Mouse (Mus musculus): Measurements from ENCODE around the gene Mndal. TPM values are rescaled to one million over a fixed set of nuclear protein-coding genes. Genes with fewer than 3 reads are reported as not detected.
"Not testable (repeated sequence)": the region's sequence is repeated elsewhere in the genome, so short reads cannot be mapped to it uniquely, and the experiment has no call there.

The Mndal gene
- polyA plus RNA-seq, 1 experiment from 2014 or later: 3.3 TPM

GRCm38 (mm10) chr1:173877125-173877524, 65.2 kb downstream of the Mndal start:
- not testable (repeated sequence) for H3K4me2 ChIP-seq (ENCODE audit: low read depth, low read length); DNase-seq (ENCODE audit: low spot score); H3K36me3 ChIP-seq (ENCODE audit: control insufficient read depth, insufficient read depth, low read length); ATAC-seq (ENCODE audit: low read depth); H3K9ac ChIP-seq (ENCODE audit: low read depth, low read length); H3K4me1 ChIP-seq (ENCODE audit: control insufficient read depth, insufficient read depth, low read length); H3K27me3 ChIP-seq (replicated peaks; ENCODE audit: control insufficient read depth, insufficient read depth, low read length); H3K9me3 ChIP-seq (ENCODE audit: control insufficient read depth, low read length); H3K4me3 ChIP-seq (ENCODE audit: low read depth, low read length); H3K27ac ChIP-seq (replicated peaks; ENCODE audit: low read depth, low read length)
- 95% methylated on average over 1 of the region's 1 CpGs for WGBS

GRCm38 (mm10) chr1:173868586-173868985, 73.7 kb downstream of the Mndal start:
- not testable (repeated sequence) for H3K4me3 ChIP-seq (ENCODE audit: low read depth, low read length); H3K9me3 ChIP-seq (ENCODE audit: control insufficient read depth, low read length); H3K4me1 ChIP-seq (ENCODE audit: control insufficient read depth, insufficient read depth, low read length); H3K36me3 ChIP-seq (ENCODE audit: control insufficient read depth, insufficient read depth, low read length); H3K9ac ChIP-seq (ENCODE audit: low read depth, low read length); H3K27me3 ChIP-seq (replicated peaks; ENCODE audit: control insufficient read depth, insufficient read depth, low read length); H3K27ac ChIP-seq (replicated peaks; ENCODE audit: low read depth, low read length); DNase-seq (ENCODE audit: low spot score); H3K4me2 ChIP-seq (ENCODE audit: low read depth, low read length); ATAC-seq (ENCODE audit: low read depth)
- 82% methylated on average over 1 of the region's 1 CpGs for WGBS

- Histone ChIP-seq H3K4me1 (ENCODE audit: control insufficient read depth, insufficient read depth, low read length) (no peaks in the 10 kb centered on the region), H3K9ac (ENCODE audit: low read depth, low read length) (no peak overlapping the region), H3K4me2 (ENCODE audit: low read depth, low read length) (no peak overlapping the region), H3K9me3 (ENCODE audit: control insufficient read depth, low read length) (no peaks in the 10 kb centered on the region), H3K27ac (replicated peaks; ENCODE audit: low read depth, low read length) (no peak overlapping the region), H3K27me3 (replicated peaks; ENCODE audit: control insufficient read depth, insufficient read depth, low read length) (no peaks in the 10 kb centered on the region), H3K36me3 (ENCODE audit: control insufficient read depth, insufficient read depth, low read length) (no peaks in the 10 kb centered on the region), H3K4me3 (ENCODE audit: low read depth, low read length) (no peak overlapping the region)
- WGBS: 87% methylated on average over 12 of the region's 12 CpGs
- DNase-seq (ENCODE audit: low spot score) (no peak), ATAC-seq (ENCODE audit: low read depth) (no peak)
Observed at GRCm38 (mm10) chr1:173866504-173866903, 75.8 kb downstream of the Mndal start.

GRCm38 (mm10) chr1:173853711-173854110, 88.6 kb downstream of the Mndal start:
- not testable (repeated sequence) for ATAC-seq (ENCODE audit: low read depth); H3K9ac ChIP-seq (ENCODE audit: low read depth, low read length); H3K4me2 ChIP-seq (ENCODE audit: low read depth, low read length); H3K27me3 ChIP-seq (replicated peaks; ENCODE audit: control insufficient read depth, insufficient read depth, low read length); H3K4me1 ChIP-seq (ENCODE audit: control insufficient read depth, insufficient read depth, low read length); H3K27ac ChIP-seq (replicated peaks; ENCODE audit: low read depth, low read length); H3K36me3 ChIP-seq (ENCODE audit: control insufficient read depth, insufficient read depth, low read length); H3K9me3 ChIP-seq (ENCODE audit: control insufficient read depth, low read length); H3K4me3 ChIP-seq (ENCODE audit: low read depth, low read length); DNase-seq (ENCODE audit: low spot score)

GRCm38 (mm10) chr1:173852853-173853252, 89.4 kb downstream of the Mndal start:
- WGBS: 75% methylated on average over 4 of the region's 4 CpGs
- H3K4me1 ChIP-seq (ENCODE audit: control insufficient read depth, insufficient read depth, low read length); H3K9me3 ChIP-seq (ENCODE audit: control insufficient read depth, low read length); H3K36me3 ChIP-seq (ENCODE audit: control insufficient read depth, insufficient read depth, low read length); H3K27ac ChIP-seq (replicated peaks; ENCODE audit: low read depth, low read length); ATAC-seq (ENCODE audit: low read depth); H3K27me3 ChIP-seq (replicated peaks; ENCODE audit: control insufficient read depth, insufficient read depth, low read length); H3K4me2 ChIP-seq (ENCODE audit: low read depth, low read length); H3K9ac ChIP-seq (ENCODE audit: low read depth, low read length); H3K4me3 ChIP-seq (ENCODE audit: low read depth, low read length); DNase-seq (ENCODE audit: low spot score): not testable (repeated sequence)

- WGBS: 74% methylated on average over 4 of the region's 4 CpGs
- DNase-seq (ENCODE audit: low spot score): not testable (repeated sequence)
Observed at GRCm38 (mm10) chr1:173846193-173846592, 96.1 kb downstream of the Mndal start.

GRCm38 (mm10) chr1:173844754-173845153, 97.5 kb downstream of the Mndal start:
- Histone ChIP-seq H3K4me2 (ENCODE audit: low read depth, low read length) (no peak overlapping the region), H3K4me3 (ENCODE audit: low read depth, low read length) (no peak overlapping the region), H3K9me3 (ENCODE audit: control insufficient read depth, low read length) (no peaks in the 10 kb centered on the region), H3K27me3 (replicated peaks; ENCODE audit: control insufficient read depth, insufficient read depth, low read length) (no peaks in the 10 kb centered on the region), H3K4me1 (ENCODE audit: control insufficient read depth, insufficient read depth, low read length) (no peaks in the 10 kb centered on the region), H3K36me3 (ENCODE audit: control insufficient read depth, insufficient read depth, low read length) (no peaks in the 10 kb centered on the region), H3K9ac (ENCODE audit: low read depth, low read length) (no peak overlapping the region), H3K27ac (replicated peaks; ENCODE audit: low read depth, low read length) (no peak overlapping the region)
- DNase-seq (ENCODE audit: low spot score) (no peak), ATAC-seq (ENCODE audit: low read depth) (no peak)
- 79% methylated on average over 1 of the region's 1 CpGs for WGBS

More at GRCm38 (mm10) chr1:173846193-173846592, 96.1 kb downstream of the Mndal start:
- H3K9ac ChIP-seq (ENCODE audit: low read depth, low read length); H3K27me3 ChIP-seq (replicated peaks; ENCODE audit: control insufficient read depth, insufficient read depth, low read length); H3K27ac ChIP-seq (replicated peaks; ENCODE audit: low read depth, low read length); H3K4me2 ChIP-seq (ENCODE audit: low read depth, low read length); ATAC-seq (ENCODE audit: low read depth); H3K4me3 ChIP-seq (ENCODE audit: low read depth, low read length); H3K36me3 ChIP-seq (ENCODE audit: control insufficient read depth, insufficient read depth, low read length); H3K4me1 ChIP-seq (ENCODE audit: control insufficient read depth, insufficient read depth, low read length); H3K9me3 ChIP-seq (ENCODE audit: control insufficient read depth, low read length): not testable (repeated sequence)

- 72% methylated on average over 2 of the region's 2 CpGs for WGBS
- H3K9ac ChIP-seq (ENCODE audit: low read depth, low read length); H3K36me3 ChIP-seq (ENCODE audit: control insufficient read depth, insufficient read depth, low read length); H3K27ac ChIP-seq (replicated peaks; ENCODE audit: low read depth, low read length); DNase-seq (ENCODE audit: low spot score); H3K4me1 ChIP-seq (ENCODE audit: control insufficient read depth, insufficient read depth, low read length); H3K27me3 ChIP-seq (replicated peaks; ENCODE audit: control insufficient read depth, insufficient read depth, low read length); H3K4me2 ChIP-seq (ENCODE audit: low read depth, low read length); H3K9me3 ChIP-seq (ENCODE audit: control insufficient read depth, low read length); ATAC-seq (ENCODE audit: low read depth); H3K4me3 ChIP-seq (ENCODE audit: low read depth, low read length): not testable (repeated sequence)
Observed at GRCm38 (mm10) chr1:173821481-173821803, 120.8 kb downstream of the Mndal start.

GRCm38 (mm10) chr1:173820794-173821480, 121.4 kb downstream of the Mndal start:
- H3K4me2 ChIP-seq (ENCODE audit: low read depth, low read length); H3K27me3 ChIP-seq (replicated peaks; ENCODE audit: control insufficient read depth, insufficient read depth, low read length); H3K36me3 ChIP-seq (ENCODE audit: control insufficient read depth, insufficient read depth, low read length); ATAC-seq (ENCODE audit: low read depth); H3K4me1 ChIP-seq (ENCODE audit: control insufficient read depth, insufficient read depth, low read length); DNase-seq (ENCODE audit: low spot score); H3K9me3 ChIP-seq (ENCODE audit: control insufficient read depth, low read length); H3K4me3 ChIP-seq (ENCODE audit: low read depth, low read length); H3K9ac ChIP-seq (ENCODE audit: low read depth, low read length); H3K27ac ChIP-seq (replicated peaks; ENCODE audit: low read depth, low read length): not testable (repeated sequence)
- 81% methylated on average over 2 of the region's 2 CpGs for WGBS
